Mouse (Mus musculus) embryo, embryonic 10.5 days (tissue): ENCODE measurements around the gene Klk1b21.
"Not testable (repeated sequence)": the region's sequence is repeated elsewhere in the genome, so short reads cannot be mapped to it uniquely, and the experiment has no call there.

ENCODE experiments used
- DNase-seq: peaks from one replicate; pipeline ENCODE4 v3.0.0-alpha.2; 2015; ENCODE audit warnings: low spot score

Klk1b21 gene

DNA sequence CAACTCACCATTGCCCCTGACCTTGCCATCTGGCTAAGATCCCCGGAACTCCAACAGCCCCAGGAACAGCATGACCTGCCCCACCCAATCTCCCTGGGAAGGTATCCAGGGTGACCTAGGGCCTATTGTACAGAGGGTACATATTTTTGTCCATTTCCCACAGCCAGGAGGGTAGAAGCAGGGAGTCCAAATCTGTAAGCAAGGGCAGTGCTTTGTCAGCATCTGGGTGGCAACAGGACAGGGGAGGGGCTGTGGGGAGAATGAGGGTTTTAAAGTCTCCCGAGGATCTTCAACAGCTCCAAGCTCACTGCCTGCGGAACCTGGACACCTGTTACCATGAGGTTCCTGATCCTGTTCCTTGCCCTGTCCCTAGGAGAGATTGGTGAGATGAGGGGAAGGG lies at the start of gene Klk1b21:
Gene Klk1b21 (plus strand): TSS at position 301 of the 400 bp plus-strand sequence.
- DNase-seq, result not testable (repeated sequence)

DNA sequence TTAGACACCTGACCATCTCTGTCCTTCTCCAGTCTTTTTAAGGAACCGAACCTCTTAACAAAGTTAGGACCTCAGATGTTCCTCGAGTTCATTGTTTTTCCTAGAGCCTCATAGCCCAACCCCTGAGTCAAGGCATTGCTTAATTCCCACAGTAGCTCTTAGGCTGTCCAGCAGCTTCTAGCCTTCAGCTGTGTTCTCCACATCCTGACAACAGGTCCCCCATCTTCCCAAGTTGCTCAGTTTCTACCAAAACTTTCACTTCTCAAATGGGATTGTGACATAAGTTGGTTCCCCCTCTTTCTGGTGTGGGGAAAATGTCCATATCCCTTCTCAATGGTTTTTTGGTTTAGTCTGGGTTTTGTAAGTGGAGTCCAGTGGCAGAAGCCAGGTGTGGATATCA lies 30.0 kb upstream of the Klk1b21 start:
- no peak for DNase-seq

GRCm38 (mm10) chr7:44077703-44078102 lies 24.4 kb upstream of the Klk1b21 start:
- DNase-seq, result no peak

- no peak for DNase-seq
Observed at GRCm38 (mm10) chr7:44096111-44096510, 6.0 kb upstream of the Klk1b21 start.

DNA sequence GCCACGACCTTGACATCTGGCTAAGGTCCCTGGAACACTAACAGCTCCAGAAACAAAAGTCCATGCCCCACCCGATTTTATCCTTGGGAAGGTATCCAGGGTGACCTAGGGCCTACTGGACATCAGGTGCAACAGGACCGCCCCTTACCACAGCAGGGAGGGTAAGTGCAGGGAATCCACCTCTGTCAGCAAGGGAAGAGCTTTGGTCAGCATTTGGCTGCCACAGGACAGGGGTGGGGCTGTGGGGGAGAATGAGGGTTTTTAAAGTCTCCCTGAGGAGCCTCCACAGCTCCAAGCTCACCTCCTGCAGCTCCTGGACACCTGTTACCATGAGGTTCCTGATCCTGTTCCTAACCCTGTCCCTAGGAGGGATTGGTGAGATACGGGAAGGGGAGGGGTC lies 10.2 kb downstream of the Klk1b21 start, which contains the start of gene Klk1b22:
Gene Klk1b22 (plus strand): TSS at position 301 of the 400 bp plus-strand sequence.
- no peak for DNase-seq

- no peak for DNase-seq
Observed at GRCm38 (mm10) chr7:44123445-44123844, 21.3 kb downstream of the Klk1b21 start.

- no peak for DNase-seq
Observed at GRCm38 (mm10) chr7:44136467-44136866, 34.3 kb downstream of the Klk1b21 start, which contains the start of gene Klk1b16. Gene Klk1b16 (plus strand): TSS chr7:44136767.
